Mouse (Mus musculus): ENCODE measurements at regions not wholly inside any gene's neighbourhood (a gene's known extent, or its start where the extent isn't known, plus 50 kb on each side); places are given as distances from the start of the nearest gene placed in this dataset.

- ATAC-seq (ENCODE audit: borderline replicate concordance, extremely low read depth, low FRiP score, low TSS enrichment) = no peak
Observed at GRCm38 (mm10) chr4:150743508-150743907, 91.5 kb upstream of the Slc45a1 start.

DNA sequence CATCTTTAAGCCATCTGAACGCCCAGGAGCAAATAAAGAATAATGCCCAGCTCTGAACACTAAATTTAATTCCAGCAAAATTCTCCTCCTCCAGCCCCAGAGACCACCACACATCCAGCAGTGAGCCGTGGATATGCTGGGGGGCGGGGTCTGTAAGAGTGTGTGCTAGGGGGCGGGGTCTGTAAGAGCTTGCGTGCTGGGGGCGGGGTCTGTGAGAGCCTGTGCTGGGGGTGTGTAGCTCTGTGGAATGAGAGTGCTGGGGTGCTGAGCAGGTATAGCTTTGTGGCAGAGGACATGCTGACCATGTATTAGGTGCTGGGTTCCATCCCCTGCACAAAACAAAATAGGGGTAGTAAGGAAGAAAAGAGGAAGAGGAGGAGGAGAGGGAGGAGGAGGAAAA lies 91.1 kb upstream of the Slc45a1 start:
- Histone ChIP-seq H3K4me1 (peaks cover 57% of the 10 kb centered on the region), H3K9ac (no peak overlapping the region), H3K36me3 (no peaks in the 10 kb centered on the region), H3K4me2 (peak overlapping the region; percentile 23), H3K4me3 (no peak overlapping the region), H3K9me3 (no peaks in the 10 kb centered on the region), H3K27me3 (no peaks in the 10 kb centered on the region), H3K27ac (peak overlapping the region; percentile 62)
- no peak for ATAC-seq (ENCODE audit: borderline replicate concordance, extremely low read depth, low FRiP score, low TSS enrichment)
- 17% methylated on average over 6 of the region's 6 CpGs for WGBS

More at GRCm38 (mm10) chr4:150743508-150743907, 91.5 kb upstream of the Slc45a1 start:
- H3K4me1 ChIP-seq = peaks cover 61% of the 10 kb centered on the region
- no peaks in the 10 kb centered on the region for H3K9me3 ChIP-seq
- no peak overlapping the region for H3K4me3 ChIP-seq
- H3K9ac ChIP-seq = no peak overlapping the region
- H3K36me3 ChIP-seq = no peaks in the 10 kb centered on the region
- H3K27ac ChIP-seq = peak overlapping the region; percentile 62
- 48% methylated on average over 6 of the region's 8 CpGs for WGBS
- H3K4me2 ChIP-seq = peak overlapping the region; percentile 23
- H3K27me3 ChIP-seq = no peaks in the 10 kb centered on the region

DNA sequence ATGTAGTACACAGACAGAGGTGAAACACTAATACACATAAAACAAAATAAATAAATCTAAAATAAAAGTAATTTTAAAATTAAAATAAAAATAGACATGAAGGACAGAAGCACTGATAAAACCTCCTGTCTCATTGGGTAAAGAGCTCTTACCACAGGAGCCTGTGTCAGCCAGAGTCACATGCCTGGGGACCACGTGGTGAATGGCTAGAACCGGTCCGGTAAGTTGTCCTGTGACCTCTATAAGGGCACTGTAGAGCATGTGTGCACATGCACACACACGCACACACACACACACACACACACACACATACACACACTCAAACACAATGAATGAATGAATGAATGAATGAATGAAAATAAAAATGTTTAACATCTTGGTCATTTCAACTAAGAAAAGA lies 89.8 kb upstream of the Slc45a1 start:
- Histone ChIP-seq H3K4me2 (no peak overlapping the region), H3K36me3 (no peaks in the 10 kb centered on the region), H3K4me3 (no peak overlapping the region), H3K27ac (no peak overlapping the region), H3K9ac (no peak overlapping the region), H3K4me1 (peaks cover 52% of the 10 kb centered on the region), H3K27me3 (no peaks in the 10 kb centered on the region), H3K9me3 (no peaks in the 10 kb centered on the region)
- ATAC-seq (ENCODE audit: borderline replicate concordance, extremely low read depth, low FRiP score, low TSS enrichment) = no peak
- 67% methylated on average over 4 of the region's 4 CpGs for WGBS

DNA sequence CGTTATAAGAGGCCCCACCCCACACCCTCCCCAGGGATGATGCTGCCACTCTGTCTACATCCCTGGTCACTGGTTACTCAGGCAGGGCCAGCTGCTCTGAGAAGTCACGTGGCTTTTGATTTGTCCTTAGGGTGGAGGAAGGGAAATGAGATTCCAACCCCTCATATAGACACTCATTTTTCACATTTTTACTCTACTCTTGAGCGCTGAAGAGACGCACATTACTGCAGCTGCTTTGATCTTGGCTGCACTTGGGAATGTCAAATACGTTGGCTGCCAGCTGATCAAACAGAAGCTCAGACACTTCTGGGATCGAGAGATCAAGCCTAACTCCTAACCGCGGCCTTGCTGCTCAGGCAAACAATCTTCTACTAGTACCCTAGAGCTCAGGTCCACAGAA lies 88.2 kb upstream of the Slc45a1 start:
- H3K4me2 ChIP-seq = no peak overlapping the region
- peak overlapping the region; percentile 80 for H3K27ac ChIP-seq
- no peaks in the 10 kb centered on the region for H3K36me3 ChIP-seq
- H3K9me3 ChIP-seq = no peaks in the 10 kb centered on the region
- no peak overlapping the region for H3K4me3 ChIP-seq
- H3K9ac ChIP-seq = no peak overlapping the region
- peaks cover 36% of the 10 kb centered on the region for H3K4me1 ChIP-seq
- peak; percentile 82 for ATAC-seq (ENCODE audit: borderline replicate concordance, extremely low read depth, low FRiP score, low TSS enrichment)
- H3K27me3 ChIP-seq = no peaks in the 10 kb centered on the region
- 5% methylated on average over 8 of the region's 8 CpGs for WGBS

DNA sequence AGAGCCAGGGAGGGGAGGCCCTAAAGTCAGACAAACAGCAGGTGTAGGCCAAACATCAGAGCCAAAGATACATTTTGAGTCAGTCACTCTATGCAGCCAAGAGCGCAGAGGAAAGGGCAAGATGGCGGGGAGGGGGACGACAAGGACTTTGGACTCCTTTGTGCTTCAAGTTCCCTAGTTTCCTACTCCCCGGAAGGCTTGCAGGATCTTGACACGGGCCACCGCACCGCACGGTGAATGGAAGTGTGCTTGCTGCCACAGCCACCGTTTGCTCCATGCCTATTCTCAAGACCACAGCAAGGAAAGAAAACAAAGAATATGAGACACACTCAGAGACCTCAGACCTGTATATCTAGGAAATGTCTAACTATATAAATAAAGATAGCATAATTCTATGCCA lies 86.8 kb upstream of the Slc45a1 start:
- H3K4me3 ChIP-seq = no peak overlapping the region
- WGBS = 92% methylated on average over 9 of the region's 9 CpGs
- no peak for ATAC-seq (ENCODE audit: borderline replicate concordance, extremely low read depth, low FRiP score, low TSS enrichment)

GRCm38 (mm10) chr4:150730061-150730812 lies 78.3 kb upstream of the Slc45a1 start:
- peak; percentile 64 for ATAC-seq (ENCODE audit: borderline replicate concordance, extremely low read depth, low FRiP score, low TSS enrichment)
- H3K36me3 ChIP-seq = no peaks in the 10 kb centered on the region
- no peak overlapping the region for H3K9ac ChIP-seq
- H3K4me2 ChIP-seq = no peak overlapping the region; the same call in 1 of the 2 replicates
- H3K27me3 ChIP-seq = no peaks in the 10 kb centered on the region
- WGBS = 4% methylated on average over 12 of the region's 12 CpGs
- H3K4me3 ChIP-seq = no peak overlapping the region
- H3K9me3 ChIP-seq = no peaks in the 10 kb centered on the region
- H3K27ac ChIP-seq = peak overlapping the region; percentile 89
- peaks cover 35% of the 10 kb centered on the region for H3K4me1 ChIP-seq

More for the DNA sequence above, 86.8 kb upstream of the Slc45a1 start:
- no peaks in the 10 kb centered on the region for H3K9me3 ChIP-seq
- no peaks in the 10 kb centered on the region for H3K36me3 ChIP-seq
- H3K4me2 ChIP-seq = no peak overlapping the region
- H3K9ac ChIP-seq = no peak overlapping the region
- H3K4me1 ChIP-seq = peaks cover 29% of the 10 kb centered on the region
- H3K27me3 ChIP-seq = no peaks in the 10 kb centered on the region
- no peak overlapping the region for H3K27ac ChIP-seq

- no peak overlapping the region for H3K4me2 ChIP-seq
- H3K27ac ChIP-seq = peak overlapping the region; percentile 92
- no peaks in the 10 kb centered on the region for H3K36me3 ChIP-seq
- H3K4me3 ChIP-seq = no peak overlapping the region
- peaks cover 57% of the 10 kb centered on the region for H3K4me1 ChIP-seq
- H3K9me3 ChIP-seq = no peaks in the 10 kb centered on the region
- WGBS = 69% methylated on average over 4 of the region's 4 CpGs
- no peak for ATAC-seq (ENCODE audit: borderline replicate concordance, extremely low read depth, low FRiP score, low TSS enrichment)
- no peak overlapping the region for H3K9ac ChIP-seq
- no peaks in the 10 kb centered on the region for H3K27me3 ChIP-seq
Observed at GRCm38 (mm10) chr4:150726539-150726938, 74.6 kb upstream of the Slc45a1 start.

DNA sequence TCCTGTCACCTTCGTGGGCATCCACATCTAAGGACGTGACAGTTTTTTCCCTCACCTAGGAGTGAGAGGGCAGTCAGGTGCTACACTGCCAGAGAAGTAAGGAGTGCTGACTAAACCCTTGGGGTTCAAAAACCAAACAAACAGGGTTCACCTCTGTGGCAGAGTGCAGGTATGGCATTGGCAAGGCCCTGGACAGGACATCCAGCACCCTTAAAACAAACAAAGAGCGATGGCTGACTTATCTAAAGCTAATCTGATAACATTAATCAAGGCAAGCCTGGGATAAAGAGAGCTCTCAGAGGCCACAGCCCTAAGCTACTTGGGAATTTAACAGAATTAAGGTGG lies 74.1 kb upstream of the Slc45a1 start:
- H3K27ac ChIP-seq = peak overlapping the region; percentile 92
- H3K4me3 ChIP-seq = no peak overlapping the region
- no peak overlapping the region for H3K9ac ChIP-seq
- no peak for ATAC-seq (ENCODE audit: borderline replicate concordance, extremely low read depth, low FRiP score, low TSS enrichment)
- H3K27me3 ChIP-seq = no peaks in the 10 kb centered on the region
- no peaks in the 10 kb centered on the region for H3K36me3 ChIP-seq
- 45% methylated on average over 3 of the region's 3 CpGs for WGBS
- 0 out of 2 replicates have a peak overlapping the region, but pooled peaks have one; percentile 26 for H3K4me2 ChIP-seq
- peaks cover 56% of the 10 kb centered on the region for H3K4me1 ChIP-seq
- no peaks in the 10 kb centered on the region for H3K9me3 ChIP-seq

DNA sequence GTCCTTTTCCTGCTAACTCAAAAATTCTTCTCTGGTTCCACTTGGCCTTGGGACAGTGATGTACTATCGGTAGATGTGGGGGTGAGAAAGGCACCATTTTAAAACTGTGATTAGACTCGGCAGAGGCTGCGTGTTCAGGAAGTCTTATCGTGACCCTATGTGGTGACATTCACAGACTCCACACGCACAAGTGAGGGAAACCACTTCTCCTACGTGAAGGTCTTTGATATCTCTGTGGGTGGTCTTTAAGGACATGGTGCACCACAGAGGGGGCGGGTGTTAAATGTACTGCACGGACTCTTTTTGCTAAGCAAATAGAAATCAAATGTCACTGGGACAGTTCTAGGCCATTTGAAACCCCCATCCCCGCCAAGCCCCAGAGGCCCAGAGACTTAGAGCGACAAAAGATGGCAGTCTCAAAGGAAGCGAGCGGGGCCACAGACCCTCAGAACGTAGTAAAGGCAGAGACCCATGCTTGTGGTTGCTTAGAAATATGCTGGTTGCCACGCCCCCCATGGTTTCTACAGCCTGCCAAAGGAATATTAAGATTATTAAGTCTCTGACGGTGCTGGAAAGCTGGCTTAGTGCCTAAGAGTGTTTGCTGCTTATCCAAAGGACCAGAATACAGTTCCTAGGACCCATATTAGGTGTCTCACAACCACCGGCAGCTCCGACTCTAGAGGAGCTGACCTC lies 73.6 kb upstream of the Slc45a1 start:
- WGBS = 25% methylated on average over 17 of the region's 17 CpGs
- Histone ChIP-seq H3K4me1 (peaks cover 51% of the 10 kb centered on the region), H3K9ac (no peak overlapping the region), H3K4me2 (peak overlapping the region; percentile 26), H3K9me3 (no peaks in the 10 kb centered on the region), H3K27ac (peak overlapping the region; percentile 92), H3K36me3 (no peaks in the 10 kb centered on the region), H3K27me3 (no peaks in the 10 kb centered on the region), H3K4me3 (no peak overlapping the region)
- peak; percentile 15; the same call in 1 of the 2 replicates for ATAC-seq (ENCODE audit: borderline replicate concordance, extremely low read depth, low FRiP score, low TSS enrichment)

- Histone ChIP-seq H3K4me2 (peak overlapping the region; percentile 26), H3K4me1 (peaks cover 48% of the 10 kb centered on the region), H3K9ac (no peak overlapping the region), H3K36me3 (no peaks in the 10 kb centered on the region), H3K27ac (peak overlapping the region; percentile 92), H3K9me3 (no peaks in the 10 kb centered on the region), H3K27me3 (no peaks in the 10 kb centered on the region), H3K4me3 (no peak overlapping the region)
- ATAC-seq (ENCODE audit: borderline replicate concordance, extremely low read depth, low FRiP score, low TSS enrichment) = peak; percentile 63; the same call in 1 of the 2 replicates
- 22% methylated on average over 11 of the region's 11 CpGs for WGBS
Observed at GRCm38 (mm10) chr4:150724823-150725222, 72.8 kb upstream of the Slc45a1 start.

GRCm38 (mm10) chr4:150721619-150722283 lies 69.8 kb upstream of the Slc45a1 start:
- H3K4me1 ChIP-seq = peaks cover 49% of the 10 kb centered on the region

GRCm38 (mm10) chr4:150717866-150718265 lies 65.9 kb upstream of the Slc45a1 start:
- Histone ChIP-seq H3K27ac (no peak overlapping the region), H3K27me3 (no peaks in the 10 kb centered on the region), H3K36me3 (no peaks in the 10 kb centered on the region), H3K9me3 (no peaks in the 10 kb centered on the region), H3K4me2 (no peak overlapping the region), H3K9ac (no peak overlapping the region), H3K4me1 (peaks cover 25% of the 10 kb centered on the region), H3K4me3 (no peak overlapping the region)
- WGBS = 76% methylated on average over 7 of the region's 7 CpGs
- no peak for ATAC-seq (ENCODE audit: borderline replicate concordance, extremely low read depth, low FRiP score, low TSS enrichment)

More at GRCm38 (mm10) chr4:150721619-150722283, 69.8 kb upstream of the Slc45a1 start:
- no peak for ATAC-seq (ENCODE audit: borderline replicate concordance, extremely low read depth, low FRiP score, low TSS enrichment)
- Histone ChIP-seq H3K27me3 (no peaks in the 10 kb centered on the region), H3K9ac (no peak overlapping the region), H3K4me2 (no peak overlapping the region), H3K36me3 (no peaks in the 10 kb centered on the region), H3K9me3 (no peaks in the 10 kb centered on the region), H3K4me3 (no peak overlapping the region), H3K27ac (no peak overlapping the region)
- 48% methylated on average over 12 of the region's 12 CpGs for WGBS
